Mouse (Mus musculus): Measurements from ENCODE around the gene Cbln1. TPM values are rescaled to one million over a fixed set of nuclear protein-coding genes. Genes with fewer than 3 reads are reported as not detected.

Gene Cbln1
- polyA plus RNA-seq, 1 experiment from 2014 or later = 37.0 TPM

- H3K9ac ChIP-seq = peak overlapping the region; percentile 65; the same call in 1 of the 2 replicates
- no peak for ATAC-seq (ENCODE audit: low FRiP score, low read depth)
- peaks cover 48% of the 10 kb centered on the region for H3K4me1 ChIP-seq (replicated peaks)
- peaks cover 34% of the 10 kb centered on the region for H3K27me3 ChIP-seq
- WGBS = 7% methylated on average over 45 of the region's 45 CpGs
- H3K4me3 ChIP-seq = peak overlapping the region; percentile 84
- H3K36me3 ChIP-seq = no peaks in the 10 kb centered on the region
- peak overlapping the region; percentile 90 for H3K4me2 ChIP-seq
- peak overlapping the region; percentile 87 for H3K27ac ChIP-seq (replicated peaks)
- no peaks in the 10 kb centered on the region for H3K9me3 ChIP-seq
Measured at GRCm38 (mm10) chr8:87468958-87469815, 3.2 kb downstream of the Cbln1 start.

DNA sequence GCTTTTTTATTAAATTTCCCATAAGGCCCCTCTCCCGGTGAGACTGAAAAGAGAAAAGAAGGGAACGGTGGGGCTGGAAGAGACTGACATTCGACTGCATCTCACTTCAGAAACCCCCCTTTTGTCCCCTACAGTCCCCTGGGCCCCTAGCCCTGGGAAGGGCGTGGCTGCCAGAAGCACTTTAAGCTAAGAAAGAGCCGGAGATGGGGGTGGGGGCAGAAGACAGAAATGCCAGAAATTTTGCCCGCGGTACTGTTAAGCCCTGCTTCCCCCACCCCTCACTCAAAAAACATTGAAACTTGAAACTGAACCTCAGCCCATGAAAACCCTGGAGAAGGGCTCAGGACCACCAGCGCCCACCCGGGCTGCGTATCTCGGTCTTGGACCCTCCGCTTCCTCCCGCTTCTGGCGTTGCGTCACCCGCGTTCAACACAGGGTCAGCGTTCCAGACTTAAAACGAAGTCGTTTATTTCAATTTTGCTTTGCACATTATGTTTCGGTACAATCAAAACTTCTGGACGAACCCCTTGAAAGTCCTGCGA lies 3.9 kb downstream of the Cbln1 start:
- H3K9ac ChIP-seq = no peak overlapping the region
- WGBS = 4% methylated on average over 23 of the region's 23 CpGs
- H3K4me1 ChIP-seq (replicated peaks) = peaks cover 46% of the 10 kb centered on the region

GRCm38 (mm10) chr8:87467906-87468305 lies 4.5 kb downstream of the Cbln1 start:
- Histone ChIP-seq H3K27ac (replicated peaks) (0 out of 2 replicates have a peak overlapping the region, but pooled peaks have one; percentile 49), H3K9me3 (no peaks in the 10 kb centered on the region), H3K27me3 (peaks cover 30% of the 10 kb centered on the region), H3K9ac (no peak overlapping the region), H3K4me3 (peak overlapping the region; percentile 84; the same call in 1 of the 2 replicates), H3K4me2 (peak overlapping the region; percentile 90), H3K4me1 (replicated peaks) (peaks cover 40% of the 10 kb centered on the region), H3K36me3 (no peaks in the 10 kb centered on the region)
- ATAC-seq (ENCODE audit: low FRiP score, low read depth) = no peak
- 29% methylated on average over 3 of the region's 3 CpGs for WGBS

More for the DNA sequence above, 3.9 kb downstream of the Cbln1 start:
- H3K4me2 ChIP-seq = peak overlapping the region; percentile 90
- ATAC-seq (ENCODE audit: low FRiP score, low read depth) = no peak
- H3K27me3 ChIP-seq = peaks cover 30% of the 10 kb centered on the region
- H3K4me3 ChIP-seq = peak overlapping the region; percentile 84
- no peaks in the 10 kb centered on the region for H3K9me3 ChIP-seq
- no peaks in the 10 kb centered on the region for H3K36me3 ChIP-seq
- H3K27ac ChIP-seq (replicated peaks) = 0 out of 2 replicates have a peak overlapping the region, but pooled peaks have one; percentile 49

DNA sequence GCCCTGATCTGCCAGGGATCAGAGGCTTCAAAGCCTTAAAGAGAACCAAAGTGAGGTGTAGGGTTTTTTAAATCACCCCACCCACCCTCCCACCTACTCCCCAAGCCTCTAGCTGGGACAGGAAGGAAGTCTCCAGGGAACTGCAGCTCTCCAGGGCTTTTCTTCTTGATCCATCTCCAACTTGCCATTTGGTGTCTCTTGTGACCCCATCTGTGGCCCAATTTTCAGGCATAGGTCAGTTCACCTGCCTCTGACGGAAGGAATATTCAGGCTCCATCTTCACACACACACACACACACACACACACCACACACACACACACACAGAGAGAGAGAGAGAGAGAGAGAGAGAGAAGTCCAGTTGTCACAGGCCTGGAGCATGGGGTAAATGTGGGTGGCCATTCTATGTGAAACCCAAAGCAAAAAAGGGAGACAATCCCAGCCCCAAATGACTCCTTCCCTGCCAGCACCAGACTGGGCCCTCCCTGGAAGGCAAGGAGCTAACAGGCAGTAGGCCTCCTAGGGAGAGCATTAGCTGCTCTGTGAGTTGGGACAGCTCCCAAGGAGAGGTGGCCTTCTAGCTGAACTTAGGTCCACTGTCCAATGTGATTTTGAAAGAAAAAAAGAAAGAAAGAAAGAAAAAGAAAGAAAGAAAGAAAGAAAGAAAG lies 5.3 kb downstream of the Cbln1 start:
- H3K4me2 ChIP-seq = peak overlapping the region; percentile 90; the same call in 1 of the 2 replicates
- no peak overlapping the region for H3K9ac ChIP-seq
- no peaks in the 10 kb centered on the region for H3K9me3 ChIP-seq
- peaks cover 30% of the 10 kb centered on the region for H3K27me3 ChIP-seq
- 60% methylated on average over 1 of the region's 1 CpGs for WGBS
- peaks cover 37% of the 10 kb centered on the region for H3K4me1 ChIP-seq (replicated peaks)
- no peak overlapping the region for H3K27ac ChIP-seq (replicated peaks)
- H3K36me3 ChIP-seq = no peaks in the 10 kb centered on the region
- no peak overlapping the region for H3K4me3 ChIP-seq
- no peak for ATAC-seq (ENCODE audit: low FRiP score, low read depth)

- H3K4me1 ChIP-seq (replicated peaks) = peaks cover 29% of the 10 kb centered on the region
- H3K27me3 ChIP-seq = peaks cover 30% of the 10 kb centered on the region
- 54% methylated on average over 6 of the region's 6 CpGs for WGBS
- H3K9ac ChIP-seq = no peak overlapping the region
- no peak for ATAC-seq (ENCODE audit: low FRiP score, low read depth)
- no peak overlapping the region for H3K4me2 ChIP-seq
- no peaks in the 10 kb centered on the region for H3K36me3 ChIP-seq
- no peak overlapping the region for H3K27ac ChIP-seq (replicated peaks)
- H3K9me3 ChIP-seq = no peaks in the 10 kb centered on the region
- H3K4me3 ChIP-seq = no peak overlapping the region
Measured at GRCm38 (mm10) chr8:87466335-87466734, 6.1 kb downstream of the Cbln1 start.

GRCm38 (mm10) chr8:87464446-87464845 lies 8.0 kb downstream of the Cbln1 start:
- WGBS = 80% methylated on average over 3 of the region's 3 CpGs

DNA sequence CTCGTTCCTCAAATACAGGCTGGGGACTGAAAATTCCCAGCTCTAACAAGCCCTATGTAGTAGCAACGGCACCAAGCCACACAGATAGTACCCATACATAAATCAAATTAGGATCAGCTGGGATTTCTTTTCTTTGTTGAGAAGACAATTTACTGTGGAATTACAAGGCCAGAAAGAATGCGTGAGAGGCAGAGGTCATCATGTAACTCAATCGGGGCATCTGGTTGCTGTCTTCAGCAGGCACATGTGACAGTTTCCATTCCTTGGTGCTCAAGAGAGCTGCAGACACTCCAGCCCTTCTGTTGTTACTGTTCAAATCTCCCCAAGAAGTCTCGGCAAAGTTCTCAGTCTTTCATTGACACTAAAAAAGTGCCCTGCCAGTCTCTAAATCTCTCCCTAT lies 10.6 kb downstream of the Cbln1 start:
- WGBS = 19% methylated on average over 5 of the region's 5 CpGs

More at GRCm38 (mm10) chr8:87464446-87464845, 8.0 kb downstream of the Cbln1 start:
- H3K9ac ChIP-seq = no peak overlapping the region
- H3K4me3 ChIP-seq = no peak overlapping the region
- H3K36me3 ChIP-seq = no peaks in the 10 kb centered on the region
- peaks cover 12% of the 10 kb centered on the region for H3K4me1 ChIP-seq (replicated peaks)
- H3K4me2 ChIP-seq = no peak overlapping the region
- peaks cover 30% of the 10 kb centered on the region for H3K27me3 ChIP-seq
- no peak for ATAC-seq (ENCODE audit: low FRiP score, low read depth)
- no peaks in the 10 kb centered on the region for H3K9me3 ChIP-seq
- no peak overlapping the region for H3K27ac ChIP-seq (replicated peaks)

GRCm38 (mm10) chr8:87456949-87457348 lies 15.5 kb downstream of the Cbln1 start:
- Histone ChIP-seq H3K9ac (no peak overlapping the region), H3K4me3 (no peak overlapping the region), H3K4me2 (no peak overlapping the region), H3K9me3 (no peaks in the 10 kb centered on the region), H3K36me3 (no peaks in the 10 kb centered on the region), H3K27ac (replicated peaks) (no peak overlapping the region), H3K4me1 (replicated peaks) (no peaks in the 10 kb centered on the region), H3K27me3 (no peaks in the 10 kb centered on the region)
- no peak for ATAC-seq (ENCODE audit: low FRiP score, low read depth)
- WGBS = 89% methylated on average over 4 of the region's 4 CpGs

More for the DNA sequence above, 10.6 kb downstream of the Cbln1 start:
- ATAC-seq (ENCODE audit: low FRiP score, low read depth) = no peak
- H3K27me3 ChIP-seq = peaks cover 17% of the 10 kb centered on the region
- H3K4me1 ChIP-seq (replicated peaks) = no peaks in the 10 kb centered on the region
- no peak overlapping the region for H3K4me2 ChIP-seq
- no peak overlapping the region for H3K9ac ChIP-seq
- H3K36me3 ChIP-seq = no peaks in the 10 kb centered on the region
- no peaks in the 10 kb centered on the region for H3K9me3 ChIP-seq
- no peak overlapping the region for H3K4me3 ChIP-seq
- H3K27ac ChIP-seq (replicated peaks) = no peak overlapping the region

DNA sequence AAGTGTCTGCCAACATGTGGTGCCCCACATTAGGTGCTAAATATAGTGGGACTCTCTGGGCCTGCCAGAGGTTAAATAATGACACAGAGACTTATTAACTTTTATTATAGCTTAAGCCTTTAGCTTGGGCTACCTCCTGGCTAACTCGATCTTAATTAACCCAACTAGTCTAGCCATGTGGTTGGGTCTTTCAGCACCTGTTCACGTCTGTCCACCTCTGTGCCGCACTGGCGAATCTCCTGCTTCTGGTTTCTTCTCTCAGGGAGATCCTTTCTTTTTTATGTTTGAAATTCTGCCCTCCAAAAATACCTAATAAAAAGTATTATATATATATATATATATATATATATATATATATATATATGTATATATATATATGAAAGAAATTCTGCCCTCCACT lies 19.6 kb downstream of the Cbln1 start:
- H3K9me3 ChIP-seq = no peaks in the 10 kb centered on the region
- no peak overlapping the region for H3K9ac ChIP-seq
- no peaks in the 10 kb centered on the region for H3K27me3 ChIP-seq
- ATAC-seq (ENCODE audit: low FRiP score, low read depth) = no peak
- H3K4me2 ChIP-seq = no peak overlapping the region
- no peak overlapping the region for H3K4me3 ChIP-seq
- H3K4me1 ChIP-seq (replicated peaks) = no peaks in the 10 kb centered on the region
- no peak overlapping the region for H3K27ac ChIP-seq (replicated peaks)
- H3K36me3 ChIP-seq = no peaks in the 10 kb centered on the region
- WGBS = 89% methylated on average over 4 of the region's 4 CpGs

DNA sequence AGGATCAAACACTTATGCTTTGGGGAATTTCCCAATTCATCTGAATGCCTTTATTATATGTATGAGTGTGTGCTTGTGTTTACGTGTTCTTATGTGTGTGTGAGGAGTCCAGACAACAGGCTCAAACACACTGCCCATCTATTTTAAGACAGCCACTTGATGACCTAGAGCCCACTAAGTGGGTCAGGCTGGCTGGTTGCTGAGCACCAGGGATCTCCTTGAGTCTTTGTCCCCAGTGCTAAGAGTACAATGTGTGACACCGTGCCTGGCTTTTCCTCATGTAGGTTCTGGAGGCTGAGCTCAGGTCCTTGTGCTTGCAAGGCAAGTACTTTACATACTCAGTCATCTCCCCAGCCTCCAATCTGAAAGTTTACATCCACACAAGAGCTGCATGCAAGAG lies 20.7 kb downstream of the Cbln1 start:
- Histone ChIP-seq H3K27me3 (no peaks in the 10 kb centered on the region), H3K36me3 (no peaks in the 10 kb centered on the region), H3K9me3 (no peaks in the 10 kb centered on the region), H3K27ac (replicated peaks) (no peak overlapping the region), H3K9ac (no peak overlapping the region), H3K4me2 (no peak overlapping the region), H3K4me3 (no peak overlapping the region), H3K4me1 (replicated peaks) (no peaks in the 10 kb centered on the region)
- 74% methylated on average over 2 of the region's 2 CpGs for WGBS
- no peak for ATAC-seq (ENCODE audit: low FRiP score, low read depth)

GRCm38 (mm10) chr8:87434592-87434991 lies 37.8 kb downstream of the Cbln1 start:
- H3K4me3 ChIP-seq = no peak overlapping the region
- no peak overlapping the region for H3K4me2 ChIP-seq
- no peak overlapping the region for H3K27ac ChIP-seq (replicated peaks)
- no peaks in the 10 kb centered on the region for H3K36me3 ChIP-seq
- no peaks in the 10 kb centered on the region for H3K4me1 ChIP-seq (replicated peaks)
- WGBS = 71% methylated on average over 3 of the region's 3 CpGs
- H3K27me3 ChIP-seq = no peaks in the 10 kb centered on the region
- H3K9me3 ChIP-seq = no peaks in the 10 kb centered on the region
- H3K9ac ChIP-seq = no peak overlapping the region
- no peak for ATAC-seq (ENCODE audit: low FRiP score, low read depth)

- no peak for ATAC-seq (ENCODE audit: low FRiP score, low read depth)
- H3K4me1 ChIP-seq (replicated peaks) = no peaks in the 10 kb centered on the region
- no peaks in the 10 kb centered on the region for H3K27me3 ChIP-seq
- H3K9ac ChIP-seq = no peak overlapping the region
- H3K36me3 ChIP-seq = no peaks in the 10 kb centered on the region
- no peak overlapping the region for H3K4me3 ChIP-seq
- H3K4me2 ChIP-seq = no peak overlapping the region
- H3K9me3 ChIP-seq = no peaks in the 10 kb centered on the region
- no peak overlapping the region for H3K27ac ChIP-seq (replicated peaks)
Measured at GRCm38 (mm10) chr8:87427188-87427587, 45.2 kb downstream of the Cbln1 start.
